Mouse (Mus musculus) monocyte, adult 2 months (primary cell): ENCODE measurements around the gene Clasp1.
"Not testable (repeated sequence)": the region's sequence is repeated elsewhere in the genome, so short reads cannot be mapped to it uniquely, and the experiment has no call there.

ENCODE experiments used
- DNase-seq, 2 experiments: peaks; one replicate each; pipeline ENCODE4 v3.0.0; 2022; ENCODE audit warnings: low spot score in 2 of 2, low read depth in 1 of 2

The Clasp1 gene

DNA sequence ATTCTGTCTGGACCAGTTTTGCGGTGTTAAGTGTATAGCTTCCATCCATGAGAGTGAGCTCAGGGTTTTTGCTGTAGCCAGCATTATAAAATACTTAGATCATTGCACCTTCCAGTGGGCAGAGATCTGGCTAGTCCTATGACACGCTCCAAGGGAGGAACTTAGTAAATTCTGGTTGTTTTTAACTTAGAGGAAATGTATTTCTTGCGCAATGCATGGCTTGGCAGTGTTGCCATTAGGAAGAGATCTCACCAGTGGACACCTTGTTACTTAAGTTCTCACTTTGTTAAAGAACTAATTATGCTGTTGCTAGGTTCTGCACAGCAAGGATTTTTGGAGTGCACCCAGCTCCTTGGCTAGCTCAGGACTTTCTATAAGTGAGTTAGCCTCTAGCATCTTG is 178.8 kb downstream of the Clasp1 start:
- DNase-seq, result no peak

DNA sequence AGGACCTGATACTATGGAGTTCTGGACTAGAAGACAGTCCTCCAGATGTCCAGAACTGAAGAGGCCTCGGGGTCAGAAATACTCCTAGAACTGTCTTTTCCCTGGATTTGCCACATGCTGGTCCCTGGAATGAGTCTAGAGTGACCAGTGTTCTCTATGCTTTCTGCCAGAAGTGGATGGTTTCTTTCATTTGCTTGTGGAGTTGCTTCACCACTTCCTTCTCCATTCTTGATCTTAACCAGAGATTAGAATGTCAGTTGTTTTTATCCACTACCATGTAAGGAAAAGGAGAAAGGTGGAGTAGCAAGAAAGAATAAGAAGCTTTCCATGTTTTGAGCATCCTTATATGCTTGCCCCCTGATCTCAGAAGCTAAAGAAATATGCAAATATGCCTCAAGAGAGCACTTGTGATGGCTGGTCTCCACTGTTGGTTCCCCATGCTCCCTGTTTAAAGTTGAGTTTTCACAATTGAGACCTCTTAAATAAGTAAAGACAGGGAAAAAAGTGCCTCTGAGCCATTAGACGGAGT is 191.4 kb downstream of the Clasp1 start:
- no peak for DNase-seq

DNA sequence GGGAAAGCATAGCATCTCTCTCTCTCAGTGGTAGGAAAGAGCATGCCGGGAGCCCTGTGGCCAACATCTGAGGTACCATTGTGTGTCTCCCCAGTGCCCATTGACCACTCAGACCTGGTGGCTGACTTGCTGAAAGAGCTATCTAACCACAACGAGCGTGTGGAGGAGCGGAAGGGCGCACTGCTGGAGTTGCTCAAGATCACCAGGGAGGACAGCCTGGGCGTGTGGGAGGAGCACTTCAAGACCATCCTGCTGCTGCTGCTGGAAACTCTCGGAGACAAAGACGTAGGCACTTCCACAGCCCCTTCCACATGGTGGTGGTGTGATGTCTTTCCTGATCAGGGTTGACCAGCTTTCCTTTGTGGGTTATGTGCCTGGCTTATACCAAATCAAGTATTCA is 192.3 kb downstream of the Clasp1 start:
- no peak for DNase-seq

DNA sequence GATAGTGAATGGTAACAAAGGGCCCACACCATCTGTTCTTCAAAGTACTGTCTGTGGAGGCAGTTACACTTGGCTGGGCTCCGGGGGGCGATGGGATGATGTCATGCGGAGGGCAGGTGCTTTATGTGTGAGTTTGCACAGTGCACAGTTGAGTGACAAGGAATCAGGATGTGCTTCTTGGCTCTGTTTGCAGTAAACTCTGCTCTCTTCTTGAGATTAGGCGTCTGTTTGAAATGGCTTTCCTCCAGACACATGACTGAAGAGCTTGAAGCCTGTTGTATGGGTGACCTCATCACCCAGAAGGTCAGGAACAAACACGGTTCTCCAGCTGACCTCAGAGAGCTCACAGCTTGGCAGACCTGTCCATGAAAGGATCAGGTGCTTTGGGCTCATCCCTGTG is 200.9 kb downstream of the Clasp1 start:
- DNase-seq, result no peak

DNA sequence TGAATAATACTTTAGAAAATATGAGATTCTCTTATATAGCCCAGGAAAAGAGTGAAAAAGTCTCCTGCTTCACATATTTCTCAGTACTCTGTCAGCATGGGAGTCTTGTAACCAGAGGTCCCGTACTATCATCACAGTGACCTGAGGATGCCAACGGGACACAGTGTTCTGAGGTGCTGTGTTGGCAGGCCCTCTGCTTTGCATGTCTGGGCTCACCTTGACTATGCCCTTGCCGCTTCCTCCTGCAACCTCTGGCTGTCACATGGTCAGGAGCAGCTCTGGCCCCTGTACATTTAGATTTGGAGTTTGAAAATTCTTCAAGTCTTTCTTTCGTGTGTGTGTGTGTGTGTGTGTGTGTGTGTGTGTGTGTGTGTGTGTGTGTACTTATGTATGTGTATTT is 204.1 kb downstream of the Clasp1 start:
- DNase-seq, result no peak

DNA sequence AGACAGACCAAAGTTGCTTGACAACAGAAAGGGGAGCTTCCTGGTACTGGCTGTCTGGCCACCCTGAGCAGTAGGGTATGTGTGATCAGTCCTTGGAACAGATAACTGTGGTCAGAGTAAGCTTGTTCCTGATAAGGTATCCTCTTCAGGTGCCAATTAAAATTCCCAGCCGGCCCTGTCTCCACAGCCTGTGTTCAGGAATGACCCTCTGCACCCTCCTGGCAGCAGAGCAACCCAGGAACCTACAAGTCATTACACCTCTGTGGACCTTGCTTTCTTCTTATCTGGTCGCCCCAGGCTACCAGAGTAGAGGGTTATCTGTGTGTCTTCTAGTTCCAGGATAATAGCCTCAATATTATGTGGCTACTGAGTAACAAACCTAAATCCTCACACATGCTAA is 206.5 kb downstream of the Clasp1 start:
- DNase-seq, result no peak

DNA sequence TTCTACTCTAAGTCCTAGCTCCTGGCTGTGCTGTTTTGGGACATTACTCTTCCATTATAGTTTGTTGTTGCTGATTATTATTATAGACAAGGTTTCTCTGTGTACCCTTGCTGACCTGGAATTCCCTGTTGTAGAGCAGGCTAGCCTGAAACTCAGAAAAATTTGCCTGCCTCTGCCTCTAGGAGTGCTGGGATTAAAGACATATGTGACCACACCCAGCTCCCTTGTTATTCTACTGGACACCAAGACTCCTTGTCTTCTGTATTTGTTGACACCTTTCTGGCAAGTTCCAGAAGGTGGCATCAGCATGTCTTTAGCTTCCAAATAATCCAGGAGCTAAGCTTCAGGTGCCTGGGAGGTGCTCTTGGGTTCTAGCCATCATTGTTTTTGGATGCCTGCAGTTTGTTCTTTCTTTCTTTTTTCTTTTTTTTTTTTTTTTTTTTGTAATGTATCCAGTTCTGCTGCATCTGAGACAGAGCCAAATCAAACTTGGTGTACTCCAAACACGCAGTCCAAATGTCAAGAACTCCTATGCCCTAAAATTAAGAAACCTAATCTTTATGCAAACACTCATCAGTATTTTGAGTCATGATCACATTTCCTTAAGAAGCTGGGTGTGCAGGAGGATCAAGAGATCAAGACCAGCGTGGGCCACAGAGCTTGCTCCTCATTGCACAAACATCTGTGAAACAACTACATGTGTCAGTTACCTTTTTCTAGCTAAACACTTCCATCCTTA is 208.8 kb downstream of the Clasp1 start:
- DNase-seq, result no peak

DNA sequence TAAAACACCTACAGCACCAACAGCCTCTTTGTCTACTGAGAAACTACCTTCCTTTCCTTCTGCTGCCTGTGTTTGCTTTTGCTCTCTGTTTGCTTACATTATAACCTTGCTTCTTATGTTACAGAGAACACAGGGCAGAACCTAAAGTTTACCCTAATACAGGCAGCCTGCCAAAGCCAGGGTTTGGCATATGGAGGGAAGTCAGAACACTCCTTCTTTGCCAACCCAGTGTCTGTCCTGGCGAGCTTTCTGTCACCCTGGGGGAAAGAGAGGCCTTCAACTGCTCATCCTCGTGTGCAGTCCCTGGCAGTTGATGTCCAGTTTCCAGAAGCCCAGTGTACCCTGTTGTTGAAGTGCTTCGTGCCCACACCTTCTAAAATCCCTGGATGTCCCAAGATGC is 209.5 kb downstream of the Clasp1 start:
- DNase-seq, result no peak

DNA sequence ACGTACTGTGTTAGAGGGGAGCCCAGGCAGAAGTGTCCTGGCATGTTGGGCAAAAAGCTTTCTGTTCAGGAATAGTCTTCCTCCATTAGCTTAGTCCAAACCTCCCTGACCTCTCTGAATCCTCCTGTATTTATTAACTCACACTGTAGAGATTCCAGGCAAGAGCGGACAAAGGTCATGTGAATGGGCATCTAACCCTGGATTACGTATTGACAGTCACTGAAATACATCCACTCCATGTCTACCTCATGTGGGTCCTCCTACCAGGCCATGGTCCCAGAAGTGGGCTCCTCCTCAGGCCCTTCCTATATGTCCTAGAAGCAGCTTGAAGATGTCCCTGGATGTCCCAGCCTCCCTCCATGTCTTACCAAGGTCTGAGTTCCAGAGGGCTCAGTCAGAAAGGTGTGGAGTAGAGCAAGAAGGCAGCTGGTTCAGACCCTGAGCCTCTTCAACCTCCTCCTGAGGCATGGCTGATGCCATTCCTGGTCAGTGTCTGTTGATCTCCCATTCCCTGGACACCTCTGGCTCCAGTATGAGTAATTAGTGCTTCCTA is 224.8 kb downstream of the Clasp1 start:
- DNase-seq, result no peak

DNA sequence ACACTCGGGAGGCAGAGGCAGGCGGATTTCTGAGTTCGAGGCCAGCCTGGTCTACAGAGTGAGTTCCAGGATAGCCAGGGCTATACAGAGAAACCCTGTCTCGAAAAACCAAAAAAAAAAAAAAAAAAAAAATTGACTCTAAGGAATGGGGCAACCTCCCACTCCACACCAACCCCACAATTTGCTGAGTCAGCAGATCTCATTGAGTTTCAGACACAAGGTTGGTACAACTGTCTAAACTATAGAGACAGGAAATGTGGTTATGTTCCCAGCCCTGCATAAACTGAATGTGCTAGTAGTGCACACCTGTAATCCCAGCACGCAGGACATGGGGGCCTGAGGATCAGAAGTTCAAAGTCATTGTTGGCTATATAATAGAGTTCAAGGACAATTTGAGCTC is 232.2 kb downstream of the Clasp1 start:
- DNase-seq, result not testable (repeated sequence)

DNA sequence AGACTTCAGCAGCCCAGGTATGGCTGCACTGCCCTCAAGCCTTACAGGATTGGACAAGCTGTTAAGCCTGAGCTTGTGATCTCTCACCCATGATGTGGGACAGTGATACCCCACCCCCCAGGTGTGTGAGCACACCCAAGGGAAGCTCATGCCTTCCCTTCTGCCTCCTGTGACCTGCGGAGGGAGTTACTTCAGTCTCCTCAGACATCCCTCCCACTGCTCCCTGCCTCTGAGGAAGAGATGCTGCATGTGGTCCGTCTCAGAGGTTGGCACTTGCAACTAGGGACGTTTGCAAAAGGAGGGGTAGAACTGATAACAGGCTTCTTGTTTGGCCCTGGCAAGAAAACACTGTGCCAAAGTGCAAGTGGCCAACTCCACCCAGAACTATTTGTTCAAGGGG is 234.0 kb downstream of the Clasp1 start:
- no peak for DNase-seq

DNA sequence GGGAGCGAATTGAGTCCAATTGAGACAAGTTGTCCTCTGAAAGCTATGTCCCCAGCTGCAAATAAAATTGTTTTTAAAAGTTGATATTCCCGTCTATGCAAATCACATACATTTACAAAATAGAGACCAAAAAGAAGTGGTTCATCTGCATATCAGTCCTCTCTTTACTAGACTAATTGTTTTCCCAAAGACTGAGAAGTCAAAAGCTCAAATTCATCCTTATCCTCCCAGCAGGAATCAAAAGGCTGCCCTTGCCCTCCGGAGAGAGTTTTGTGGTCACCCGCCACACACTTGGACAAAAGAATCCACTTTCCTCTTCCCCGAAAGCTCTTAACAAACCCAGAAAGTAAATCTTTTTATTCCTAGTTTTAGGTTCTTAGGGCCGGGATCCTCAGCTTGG is 236.6 kb downstream of the Clasp1 start:
- DNase-seq, result no peak

DNA sequence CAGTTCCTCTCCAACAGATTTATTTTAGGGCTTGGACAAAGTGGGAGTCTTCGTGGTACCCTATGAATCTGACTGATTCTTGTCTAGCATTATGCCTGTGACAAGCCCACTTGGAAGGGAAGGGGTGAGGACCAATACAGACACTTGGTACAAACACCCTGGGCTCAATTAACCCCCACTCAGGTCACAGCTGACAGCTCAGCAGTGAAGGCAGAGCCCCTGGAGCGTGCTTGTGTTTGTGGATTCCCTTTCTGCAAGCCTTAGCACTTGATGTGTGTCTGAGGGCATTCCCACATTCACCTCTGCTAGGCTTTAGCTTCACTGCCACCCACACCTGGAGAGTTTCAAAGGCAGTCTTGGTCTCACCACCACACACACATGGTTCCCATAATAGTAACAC is 237.1 kb downstream of the Clasp1 start:
- no peak for DNase-seq

DNA sequence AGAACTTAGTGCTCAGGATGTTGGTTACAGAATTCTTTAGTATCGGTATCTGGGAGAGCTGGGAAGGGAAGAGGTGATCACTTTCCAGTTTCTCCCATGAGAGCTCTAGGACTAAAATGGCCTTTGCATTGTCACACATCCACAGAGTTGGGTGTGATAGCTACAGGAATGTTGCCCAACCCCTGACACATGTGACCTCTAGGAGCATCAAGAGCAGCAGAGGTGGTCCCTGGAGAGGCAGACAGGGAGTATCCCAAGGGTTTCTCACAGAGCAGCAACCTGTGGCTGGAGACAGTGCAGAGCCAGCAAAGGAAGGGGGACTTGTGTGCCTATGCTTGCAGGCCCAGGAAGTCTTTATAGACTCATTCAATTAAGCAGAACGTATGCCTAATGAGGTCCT is 237.6 kb downstream of the Clasp1 start:
- no peak for DNase-seq

DNA sequence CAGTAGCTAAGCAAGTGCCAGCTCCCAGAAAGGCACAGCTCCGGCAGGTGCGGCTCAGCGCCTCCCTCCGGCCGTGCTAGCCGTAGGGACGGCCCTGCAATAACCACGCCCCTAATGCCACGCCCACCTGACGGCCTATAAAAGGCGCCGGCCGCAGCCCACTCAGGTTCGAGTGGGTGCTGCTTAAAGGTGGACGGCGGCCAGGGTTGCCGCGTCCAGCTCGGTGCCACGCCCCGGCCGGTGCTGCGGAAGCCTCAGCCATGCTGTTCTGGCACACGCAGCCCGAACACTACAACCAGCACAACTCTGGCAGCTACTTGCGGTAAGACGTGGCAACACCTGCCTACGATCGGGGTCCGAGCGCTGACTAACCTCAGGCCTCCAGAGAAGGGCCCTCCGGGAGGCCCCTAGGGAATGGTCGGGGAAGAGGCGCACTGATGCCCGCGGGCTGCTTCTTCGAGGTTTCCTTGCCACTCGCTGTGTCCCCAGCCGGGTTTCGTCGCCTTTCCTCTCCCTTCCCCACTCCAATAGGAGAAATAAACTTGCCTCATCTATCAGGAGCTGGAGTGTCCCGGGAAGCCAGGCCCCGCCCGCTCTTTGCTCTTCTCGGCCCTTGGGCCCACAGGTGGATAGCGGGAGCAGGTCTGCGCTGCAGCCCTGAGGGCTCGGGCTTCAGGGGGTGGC is 239.1 kb downstream of the Clasp1 start, which contains the start of gene Tfcp2l1:
Gene Tfcp2l1 (plus strand): TSS at position 165 of the 684 bp plus-strand sequence.
- no peak for DNase-seq

DNA sequence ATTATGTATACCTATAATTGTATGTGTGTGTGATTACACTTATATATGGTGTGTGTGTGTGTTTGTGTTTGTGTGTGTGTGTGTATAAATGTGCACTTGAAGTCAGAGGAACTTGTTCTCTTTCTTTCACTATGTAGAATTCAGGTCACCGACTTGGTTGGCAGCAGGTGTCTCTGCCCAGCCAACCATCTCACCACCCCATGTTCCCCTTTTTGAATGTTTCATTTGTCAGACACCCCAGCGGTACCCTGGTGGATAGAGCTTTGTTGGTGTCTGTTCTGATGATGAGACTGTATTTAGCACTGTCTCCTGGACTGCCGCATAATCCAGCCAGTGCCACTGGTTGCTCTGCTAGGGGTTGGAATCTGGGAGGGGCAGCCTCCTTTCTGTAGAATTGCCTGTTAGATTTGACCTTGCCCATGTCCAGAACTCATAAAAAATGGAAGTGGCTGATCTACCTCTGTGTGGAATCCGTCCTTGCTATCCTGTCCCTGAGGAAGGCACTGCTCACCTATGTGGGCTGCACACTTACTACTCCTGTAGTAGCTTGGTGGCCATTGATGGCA is 244.6 kb downstream of the Clasp1 start:
- DNase-seq, result no peak

DNA sequence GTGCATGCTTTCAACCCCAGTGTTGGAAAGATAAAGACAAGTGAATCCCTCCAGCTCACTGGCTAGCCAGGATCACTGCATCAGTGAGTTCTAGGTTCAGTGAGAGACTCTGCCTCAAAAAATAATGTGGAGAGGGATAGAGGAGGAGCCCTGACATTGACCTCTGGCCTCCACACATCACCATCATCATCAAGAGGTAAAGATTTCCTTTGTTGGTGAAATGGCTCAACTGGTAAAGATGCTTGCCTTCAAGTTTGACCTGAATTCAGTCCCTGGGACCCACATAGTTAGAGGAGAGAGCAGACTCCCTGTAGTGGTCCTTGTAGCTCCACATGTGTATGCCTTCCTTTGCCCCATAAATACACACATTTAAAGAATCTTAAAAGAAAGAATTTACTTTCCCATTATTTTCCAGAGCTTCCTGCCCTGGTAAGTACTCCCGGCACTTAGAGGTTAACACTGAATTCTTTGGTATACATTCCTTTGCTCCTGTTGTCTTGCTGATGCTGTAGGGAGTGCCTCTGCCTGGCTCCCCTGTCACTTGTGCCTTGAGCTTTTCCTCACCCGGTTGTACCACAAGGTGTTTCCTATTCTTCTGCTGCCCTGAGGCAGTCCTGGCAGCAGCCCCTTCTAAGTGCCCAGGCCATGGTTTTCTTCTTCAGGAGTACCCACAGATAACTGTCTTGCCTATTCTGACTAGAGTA is 253.6 kb downstream of the Clasp1 start:
- DNase-seq, result no peak

DNA sequence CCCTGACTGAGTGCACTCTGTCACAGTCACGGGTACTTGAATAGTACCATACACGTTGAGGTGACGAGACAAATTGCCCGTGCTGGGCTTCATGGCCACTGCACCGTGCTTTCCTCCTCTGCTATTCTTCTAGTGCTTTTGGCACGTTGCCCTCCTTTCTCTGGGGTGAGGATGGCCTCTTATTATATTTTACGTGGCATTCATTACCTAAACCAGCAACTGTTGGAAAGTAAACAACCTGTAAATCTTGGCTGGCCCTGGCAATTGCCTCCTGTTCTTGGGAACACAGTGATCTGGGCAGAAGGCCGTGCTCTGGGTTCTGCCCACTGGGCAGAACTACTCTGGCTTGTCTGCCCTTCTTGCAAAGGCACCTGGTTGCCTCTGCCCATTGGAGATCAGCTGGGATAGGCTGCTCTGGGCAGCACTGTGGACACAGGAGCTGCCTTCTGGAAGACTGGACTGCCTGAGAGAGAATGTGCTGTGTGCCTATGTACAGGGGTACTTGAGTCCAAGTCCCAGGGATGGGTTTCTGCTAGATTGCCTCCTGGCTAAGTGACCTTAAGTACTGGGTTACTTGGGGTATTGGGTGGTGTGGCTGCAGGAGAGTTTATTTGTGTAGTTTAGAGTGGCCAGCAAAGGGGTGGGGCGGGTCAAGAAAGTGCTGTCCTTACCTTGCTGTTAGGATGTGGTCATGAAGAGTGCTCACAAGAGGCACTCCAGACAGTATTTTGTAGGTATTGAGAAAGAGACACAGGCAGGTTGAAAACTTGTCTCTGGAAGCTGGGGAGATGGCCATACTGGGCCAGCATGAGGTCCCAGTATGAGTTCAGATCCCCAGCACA is 254.5 kb downstream of the Clasp1 start:
- DNase-seq, result no peak

DNA sequence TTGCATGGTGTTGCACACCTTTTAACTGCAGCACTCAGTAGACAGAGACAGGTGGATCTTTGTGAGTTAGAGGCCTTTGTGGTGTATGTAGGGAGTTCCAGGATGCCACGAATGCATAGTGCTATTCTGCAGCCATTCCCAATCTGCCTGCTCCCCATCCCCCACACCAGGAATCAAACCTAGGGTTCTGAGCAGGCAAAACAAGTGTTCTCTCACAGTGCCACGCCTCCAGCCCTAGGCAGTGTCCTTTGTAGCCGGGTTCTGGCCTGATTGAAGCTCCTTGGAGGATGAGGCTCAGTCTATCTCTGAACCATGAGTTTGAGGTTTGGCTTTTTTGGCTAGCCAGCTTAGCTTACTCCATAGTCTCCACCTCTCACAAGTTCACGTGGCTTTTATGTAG is 256.8 kb downstream of the Clasp1 start:
- DNase-seq, result no peak

DNA sequence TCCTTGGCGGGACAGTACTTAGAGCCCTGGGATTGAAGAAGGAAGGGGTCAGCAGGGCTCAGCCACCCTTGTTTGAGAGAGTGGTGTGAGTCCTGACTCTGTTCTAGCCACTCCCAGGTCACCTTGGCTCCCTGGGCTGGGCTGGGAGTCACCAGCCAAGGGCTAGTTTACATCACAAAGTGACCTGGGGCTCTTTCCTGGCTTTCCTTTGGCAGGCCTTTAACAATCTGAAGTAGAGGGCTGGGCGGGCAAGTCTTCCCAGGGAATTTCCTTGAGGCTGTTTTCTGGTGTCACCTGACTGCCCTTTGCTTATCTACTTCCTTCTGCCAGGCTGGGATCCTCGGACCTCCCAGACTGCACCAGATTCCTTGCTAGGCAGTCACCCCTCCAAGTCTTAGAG is 259.2 kb downstream of the Clasp1 start:
- DNase-seq, result no peak
